Mouse (Mus musculus): ENCODE data around the gene Rassf10.
"Not testable (repeated sequence)": the region's sequence is repeated elsewhere in the genome, so short reads cannot be mapped to it uniquely, and the experiment has no call there.

Gene Rassf10

GRCm38 (mm10) chr7:112953777-112954291, at the start of gene Rassf10:
Gene Rassf10, plus strand, starts transcription at chr7:112953962.
- no peak for DNase-seq (ENCODE audit: low spot score)

GRCm38 (mm10) chr7:112906848-112907247, 46.9 kb upstream of the Rassf10 start:
- DNase-seq (ENCODE audit: low spot score): no peak

GRCm38 (mm10) chr7:112907468-112907867, 46.3 kb upstream of the Rassf10 start:
- DNase-seq (ENCODE audit: low spot score): no peak

- DNase-seq (ENCODE audit: low spot score): no peak
Observed at GRCm38 (mm10) chr7:112909164-112909563, 44.6 kb upstream of the Rassf10 start.

- no peak for DNase-seq (ENCODE audit: low spot score)
Observed at GRCm38 (mm10) chr7:112912969-112913368, 40.8 kb upstream of the Rassf10 start.

GRCm38 (mm10) chr7:112915571-112915970, 38.2 kb upstream of the Rassf10 start:
- DNase-seq (ENCODE audit: low spot score): no peak

- no peak for DNase-seq (ENCODE audit: low spot score)
Observed at GRCm38 (mm10) chr7:112917613-112918278, 36.0 kb upstream of the Rassf10 start.

- peak; percentile 85 for DNase-seq (ENCODE audit: low spot score)
Observed at GRCm38 (mm10) chr7:112918279-112918991, 35.3 kb upstream of the Rassf10 start.

GRCm38 (mm10) chr7:112919845-112920244, 33.9 kb upstream of the Rassf10 start:
- peak; percentile 82 for DNase-seq (ENCODE audit: low spot score)

GRCm38 (mm10) chr7:112922801-112923200, 31.0 kb upstream of the Rassf10 start:
- no peak for DNase-seq (ENCODE audit: low spot score)

GRCm38 (mm10) chr7:112923712-112924111, 30.1 kb upstream of the Rassf10 start:
- DNase-seq (ENCODE audit: low spot score): no peak

GRCm38 (mm10) chr7:112930669-112931068, 23.1 kb upstream of the Rassf10 start:
- no peak for DNase-seq (ENCODE audit: low spot score)

GRCm38 (mm10) chr7:112935876-112936275, 17.9 kb upstream of the Rassf10 start:
- DNase-seq (ENCODE audit: low spot score): not testable (repeated sequence)

GRCm38 (mm10) chr7:112937089-112937488, 16.7 kb upstream of the Rassf10 start:
- no peak for DNase-seq (ENCODE audit: low spot score)

GRCm38 (mm10) chr7:112938959-112939358, 14.8 kb upstream of the Rassf10 start:
- DNase-seq (ENCODE audit: low spot score): no peak

GRCm38 (mm10) chr7:112942567-112942966, 11.2 kb upstream of the Rassf10 start:
- DNase-seq (ENCODE audit: low spot score): no peak

- no peak for DNase-seq (ENCODE audit: low spot score)
Observed at GRCm38 (mm10) chr7:112943056-112943455, 10.7 kb upstream of the Rassf10 start.

GRCm38 (mm10) chr7:112946706-112947105, 7.1 kb upstream of the Rassf10 start:
- no peak for DNase-seq (ENCODE audit: low spot score)

- no peak for DNase-seq (ENCODE audit: low spot score)
Observed at GRCm38 (mm10) chr7:112954351-112955102, 765 bp downstream of the Rassf10 start.

GRCm38 (mm10) chr7:112955103-112955827, 1.5 kb downstream of the Rassf10 start:
- DNase-seq (ENCODE audit: low spot score): no peak

GRCm38 (mm10) chr7:112955955-112956354, 2.2 kb downstream of the Rassf10 start:
- DNase-seq (ENCODE audit: low spot score): no peak

- DNase-seq (ENCODE audit: low spot score): no peak
Observed at GRCm38 (mm10) chr7:112956961-112957360, 3.2 kb downstream of the Rassf10 start.
